Mouse (Mus musculus) kidney, postnatal 25 days (tissue): ENCODE measurements at regions not wholly inside any gene's neighbourhood (a gene's known extent, or its start where the extent isn't known, plus 50 kb on each side); places are given as distances from the start of the nearest gene placed in this dataset.
A peak's percentile ranks its signal among the peaks of the same experiment; 100 is the strongest.

ENCODE experiments used
- DNase-seq, 2 experiments: peaks; one replicate each; pipeline ENCODE4 v3.0.0; 2021; ENCODE audit warnings: mixed read lengths in 2 of 2

DNA sequence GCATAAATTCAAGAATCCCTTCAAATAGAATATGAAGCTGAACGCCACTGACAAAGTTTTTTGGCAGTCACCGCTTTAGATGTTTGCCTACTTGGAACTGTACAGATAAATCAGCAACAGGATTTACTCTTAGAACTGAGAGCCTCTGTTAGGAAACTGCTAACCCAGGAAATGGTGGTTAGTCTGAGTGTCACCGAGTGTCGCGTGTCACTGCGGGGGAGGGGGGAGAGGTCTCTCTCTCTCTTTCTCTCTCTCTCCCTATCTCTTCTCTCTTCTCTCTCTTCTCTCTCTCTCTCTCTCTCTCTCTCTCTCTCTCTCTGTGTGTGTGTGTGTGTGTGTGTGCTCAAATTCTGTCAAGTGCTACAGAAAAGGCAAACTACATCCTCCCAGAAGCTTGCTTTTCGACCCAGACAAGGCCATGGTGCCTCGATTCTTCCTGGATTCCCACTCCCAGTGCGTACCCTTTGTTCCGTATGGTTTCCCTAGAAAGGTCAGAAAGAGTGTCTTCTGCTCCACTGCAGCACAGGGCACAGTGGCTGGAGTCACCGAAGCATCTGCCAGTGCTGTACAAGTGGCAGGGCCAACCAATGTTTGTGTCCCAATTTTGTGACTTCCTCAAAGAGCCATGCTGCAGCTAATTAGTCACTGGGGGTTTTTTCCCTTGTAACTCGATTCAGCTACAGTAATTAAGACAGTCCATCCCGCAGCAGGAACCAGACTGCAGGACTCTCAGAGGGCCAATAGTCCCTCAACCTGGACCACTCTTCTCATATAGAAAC lies 87.0 kb downstream of the Cog6 start:
- no peak for DNase-seq

DNA sequence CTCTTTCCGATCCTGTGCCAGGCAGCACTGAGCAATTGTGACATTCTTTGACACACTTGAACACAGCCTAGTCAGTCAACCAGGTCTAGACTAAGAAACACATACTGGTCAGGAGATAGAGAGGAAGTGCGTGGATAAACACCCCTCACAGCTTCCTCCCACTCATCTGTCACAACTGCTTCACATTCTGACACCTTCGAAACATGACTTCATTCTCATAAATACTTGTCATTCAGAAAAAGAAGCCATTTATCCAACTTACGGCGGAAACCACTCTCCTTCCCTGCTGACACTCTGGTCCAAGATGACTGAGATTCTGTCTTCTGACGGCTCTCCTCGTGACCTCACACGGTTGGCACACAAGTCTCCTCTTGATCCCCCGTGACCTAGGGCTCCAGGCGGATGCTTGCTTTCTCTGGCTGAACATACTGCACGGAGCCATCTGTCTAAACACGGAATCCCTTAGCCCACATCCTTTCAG lies 89.6 kb downstream of the Cog6 start:
- no peak for DNase-seq

DNA sequence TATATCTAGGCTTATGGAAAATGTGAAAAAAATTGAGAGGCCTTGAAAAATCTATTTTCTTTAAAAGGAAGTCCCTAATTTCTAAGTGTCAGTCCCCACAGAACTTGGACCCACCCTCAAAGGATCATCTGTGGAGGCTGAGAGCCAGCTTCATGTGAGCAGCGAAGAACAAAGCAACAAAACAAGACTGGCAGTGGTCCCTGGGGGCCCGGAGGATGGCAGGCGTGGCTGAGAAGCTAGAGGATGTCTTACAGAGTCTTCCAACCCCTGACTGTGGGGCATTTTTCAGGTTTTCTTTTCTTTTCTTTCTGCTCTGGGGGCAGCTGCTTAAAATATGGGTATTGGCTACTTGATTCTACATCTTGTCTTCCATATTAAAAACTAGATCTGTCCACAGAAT lies 90.5 kb downstream of the Cog6 start:
- peak; percentile 10 to 47 for DNase-seq

DNA sequence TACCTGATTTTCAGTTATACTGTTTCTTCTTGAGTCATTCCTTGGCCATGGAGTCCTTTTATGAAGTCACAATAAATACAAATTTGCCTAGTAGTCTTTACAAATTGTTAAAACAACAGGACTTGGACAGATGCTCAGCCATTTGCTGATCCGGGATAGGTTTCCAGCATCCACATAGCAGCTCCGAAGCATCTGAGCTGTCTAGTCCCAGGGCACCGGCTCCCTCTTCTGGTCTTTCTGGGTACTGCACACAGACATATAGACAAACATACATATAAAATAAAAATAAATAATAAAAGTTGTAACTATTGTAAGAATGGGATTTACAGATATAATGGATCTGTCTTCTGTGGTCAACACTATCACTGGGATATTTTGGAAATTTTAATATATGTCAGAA lies 91.8 kb downstream of the Cog6 start:
- DNase-seq = peak in 1 of 2 experiments; percentile 65

DNA sequence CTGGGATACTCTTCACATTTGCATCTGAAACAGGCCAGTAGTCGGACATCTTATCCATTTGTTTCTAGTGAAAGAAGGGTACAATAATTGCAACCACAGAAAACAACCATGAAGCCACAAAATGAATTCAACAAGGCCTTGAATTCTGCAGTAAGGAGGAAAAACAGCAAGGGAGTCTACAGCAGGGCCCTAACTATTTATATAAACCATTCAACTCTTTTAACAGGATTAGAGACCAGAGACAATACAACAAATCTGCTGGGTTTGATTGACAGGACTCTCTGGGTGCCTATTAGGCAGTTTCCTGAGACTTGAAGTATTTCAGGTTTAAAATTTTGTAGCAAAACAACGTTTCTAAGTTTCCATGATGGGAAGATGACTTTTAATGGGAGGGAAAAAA lies 92.4 kb downstream of the Cog6 start:
- DNase-seq = no peak

DNA sequence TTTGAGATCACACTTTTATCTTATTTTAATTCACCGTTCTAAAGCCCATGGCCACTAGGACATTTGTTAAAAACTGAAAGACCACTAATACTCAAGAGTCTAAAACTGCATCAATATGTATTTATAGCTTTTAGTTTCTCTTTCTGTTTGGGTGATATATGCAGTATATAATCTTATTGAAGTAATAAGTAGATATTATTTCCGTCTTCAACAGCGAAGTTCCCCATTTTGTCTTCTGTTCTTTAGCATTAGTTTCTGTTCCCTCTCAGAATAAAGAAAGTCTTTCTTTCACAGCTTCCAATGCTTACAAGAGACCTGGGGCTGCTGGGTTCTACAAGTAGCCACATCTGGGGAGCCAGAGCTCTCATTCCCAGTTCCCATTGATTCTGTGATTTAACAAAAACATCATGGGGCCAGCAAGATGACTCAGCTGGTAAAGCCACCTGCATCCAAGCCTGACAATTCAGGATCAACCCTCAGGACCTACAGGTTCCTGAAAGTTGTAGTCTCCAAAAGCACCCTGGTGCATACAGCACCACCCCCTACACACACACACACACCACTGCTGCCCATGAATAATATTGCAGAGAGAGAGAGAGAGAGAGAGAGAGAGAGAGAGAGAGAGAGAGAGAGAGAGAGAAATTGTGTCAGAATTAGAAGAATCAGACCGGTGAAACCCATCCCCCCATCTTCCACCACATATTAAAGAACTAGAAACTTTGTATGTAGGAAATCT lies 93.0 kb downstream of the Cog6 start:
- no peak for DNase-seq

DNA sequence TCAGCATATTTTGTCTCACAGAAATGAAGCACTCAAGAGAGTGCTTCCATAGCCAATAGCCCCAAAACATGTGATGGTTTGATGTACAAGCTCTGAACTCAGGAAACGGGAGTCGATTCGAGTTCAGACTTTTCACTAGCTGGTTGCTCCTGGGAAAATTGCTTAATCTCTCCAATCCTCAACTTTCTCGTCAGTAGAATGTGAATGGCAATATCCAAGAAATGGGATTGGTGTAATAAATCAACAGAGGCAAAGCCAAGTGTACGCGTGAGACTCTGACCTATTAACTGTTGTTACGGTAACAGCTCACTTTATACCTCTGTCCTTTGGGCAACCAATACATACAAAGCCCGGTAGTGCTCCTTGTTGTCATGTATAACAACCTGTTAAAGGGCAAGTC lies 94.6 kb downstream of the Cog6 start:
- no peak for DNase-seq

DNA sequence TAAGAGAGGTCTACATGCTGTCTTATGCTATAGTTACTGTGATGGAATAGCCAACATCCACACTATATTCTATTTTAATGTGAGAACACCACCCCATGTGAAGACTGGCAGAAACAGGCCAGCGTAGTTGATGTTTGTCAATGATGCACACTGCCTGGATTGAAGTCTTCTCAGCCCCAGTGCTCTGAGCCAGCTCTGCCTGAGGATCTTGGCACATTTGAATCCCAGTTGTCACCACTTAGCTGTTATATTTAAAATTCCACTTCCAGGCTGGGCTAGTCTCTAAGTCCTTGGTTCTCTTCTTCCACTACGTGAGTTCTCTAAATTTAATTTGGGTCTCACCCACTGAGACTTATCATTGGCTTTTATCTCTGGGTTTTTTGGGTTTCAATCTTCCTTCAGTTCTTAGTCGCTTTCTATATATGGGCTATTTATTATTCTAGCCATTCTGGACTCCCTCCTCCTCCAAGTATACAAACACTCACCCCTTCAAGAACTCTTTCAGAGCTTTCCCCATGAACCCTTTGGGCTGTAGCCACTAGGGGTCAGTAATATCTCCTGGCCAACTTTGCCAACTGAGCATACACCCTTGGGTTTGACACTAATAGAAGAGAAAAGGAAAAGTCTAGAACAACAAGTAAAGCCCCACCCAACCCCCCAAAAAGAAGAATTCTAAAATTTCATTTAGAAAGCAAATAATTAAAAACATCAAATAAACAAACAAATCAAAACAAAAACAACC lies 110.0 kb downstream of the Cog6 start:
- DNase-seq = no peak

DNA sequence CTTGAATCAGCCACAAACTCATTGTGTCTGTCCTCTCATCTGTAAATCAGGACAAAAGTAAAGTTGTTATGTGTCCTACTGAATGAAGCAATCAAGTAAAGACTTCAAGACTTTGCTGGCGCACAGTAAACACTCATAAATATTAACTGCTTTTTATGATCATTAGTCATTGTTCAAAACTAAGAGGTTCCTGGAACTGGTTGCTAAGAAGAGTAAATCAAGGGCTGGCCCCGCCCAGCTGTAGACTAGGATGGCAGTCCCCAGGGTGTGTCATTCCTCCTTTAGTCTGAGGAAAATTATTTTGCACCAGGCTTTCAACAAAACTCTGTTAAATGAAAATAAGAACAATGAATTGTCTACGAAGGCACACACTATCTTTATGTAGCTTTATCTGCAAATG lies 113.0 kb downstream of the Cog6 start:
- DNase-seq = no peak

DNA sequence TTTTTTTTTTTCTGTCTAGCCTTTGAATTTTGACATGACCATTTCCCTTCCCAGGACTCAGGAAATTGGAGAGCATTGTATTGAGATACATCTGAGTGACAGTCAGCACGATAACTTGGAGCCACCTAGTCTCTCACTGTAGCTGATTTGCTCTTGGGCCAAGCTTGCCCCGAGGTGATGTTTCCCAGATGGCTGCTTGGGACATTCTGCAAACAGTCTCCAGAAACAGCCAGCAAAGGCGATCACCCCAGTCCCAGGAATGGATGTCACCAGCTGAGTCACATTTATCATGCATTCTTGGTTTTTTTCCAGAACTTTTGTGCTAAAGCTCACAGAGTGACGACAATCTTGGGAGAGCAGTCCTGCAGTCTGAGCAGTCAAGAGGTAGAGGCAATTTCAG lies 119.4 kb downstream of the Cog6 start:
- DNase-seq = peak; percentile 51 to 80

DNA sequence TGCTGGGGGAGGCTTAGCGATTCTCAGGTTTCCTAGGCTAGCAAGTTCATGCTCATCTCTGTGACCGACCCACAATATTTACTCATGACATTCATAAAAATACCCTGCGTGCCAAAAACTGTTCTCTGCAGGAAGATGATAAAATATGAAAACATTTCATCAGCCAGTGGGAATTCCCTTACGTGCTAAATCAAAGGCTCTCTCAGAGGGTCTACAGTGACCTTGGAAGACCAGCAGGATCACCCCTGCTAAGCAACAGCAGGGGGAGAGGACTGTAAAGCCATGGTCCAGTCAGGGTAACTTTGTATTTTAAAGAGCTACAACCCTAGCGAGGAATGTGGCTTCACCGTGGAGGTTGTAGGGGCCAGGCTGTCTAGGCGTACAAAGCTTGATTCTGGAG lies 120.6 kb downstream of the Cog6 start:
- peak in 1 of 2 experiments; percentile 5 for DNase-seq

DNA sequence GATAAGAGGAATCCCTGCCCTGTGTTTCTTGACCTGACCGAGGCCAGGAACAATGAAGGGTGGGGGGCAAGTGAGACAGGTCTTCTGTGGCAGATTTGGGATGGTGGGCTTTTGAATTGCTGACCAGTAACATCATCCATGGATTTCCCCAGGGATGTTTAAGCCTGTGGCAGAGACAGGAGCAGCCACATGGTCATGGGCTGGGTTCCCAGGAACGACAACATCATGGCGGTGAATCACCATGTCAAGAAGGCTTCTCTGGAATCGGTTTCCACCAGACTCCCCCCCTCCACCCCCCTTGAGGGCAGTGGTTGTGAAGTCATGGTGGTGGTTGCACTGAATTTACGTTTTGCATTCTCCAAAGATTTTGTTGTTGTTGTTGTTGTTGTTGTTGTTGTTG lies 121.3 kb downstream of the Cog6 start:
- DNase-seq = no peak

DNA sequence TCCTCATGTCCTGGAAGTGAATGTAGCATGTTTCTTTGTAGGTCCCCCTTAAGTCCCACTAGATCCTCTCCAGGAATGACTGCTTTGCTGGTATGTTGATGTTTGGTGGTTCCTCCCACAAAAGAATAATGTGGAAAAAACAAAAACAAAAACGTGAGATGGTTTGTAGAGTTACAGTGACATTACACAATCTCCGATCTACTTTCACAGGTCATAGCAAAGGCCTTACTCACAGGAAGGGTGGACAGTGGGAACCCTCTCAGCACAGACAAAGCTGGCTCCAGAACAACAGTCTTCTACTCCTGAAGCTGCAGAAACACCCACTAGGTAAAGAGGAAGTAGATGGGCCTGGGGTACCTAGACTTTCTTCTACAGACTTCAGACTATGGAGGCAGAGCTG lies 122.2 kb downstream of the Cog6 start:
- DNase-seq = no peak

DNA sequence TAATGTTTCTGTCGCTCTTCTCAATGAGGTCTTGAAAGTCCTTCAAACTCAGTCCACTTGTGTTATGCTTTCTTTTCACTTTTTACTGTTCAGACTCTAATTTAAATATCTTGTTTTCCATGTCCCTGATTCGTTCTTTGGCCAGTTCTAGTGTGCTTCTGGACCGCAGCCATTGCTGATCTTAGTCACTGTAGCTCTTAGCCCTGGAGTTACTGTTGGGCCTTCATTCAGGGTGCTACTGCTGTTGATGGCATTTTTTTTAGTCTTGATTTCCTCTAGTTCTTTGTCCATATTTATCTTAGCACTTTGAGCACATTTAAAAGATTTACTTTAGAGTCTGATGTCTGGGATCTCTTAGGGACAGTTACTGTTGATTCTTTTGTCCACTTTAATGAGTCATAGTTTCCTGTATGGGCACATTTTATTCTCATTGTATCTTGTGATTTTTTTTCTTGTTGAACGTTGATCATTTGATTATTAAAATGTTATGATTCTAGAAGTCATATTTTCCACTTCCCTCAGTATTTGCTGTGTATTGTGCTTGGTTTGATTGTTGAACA lies 127.8 kb downstream of the Cog6 start:
- peak in 1 of 2 experiments; percentile 7 for DNase-seq

DNA sequence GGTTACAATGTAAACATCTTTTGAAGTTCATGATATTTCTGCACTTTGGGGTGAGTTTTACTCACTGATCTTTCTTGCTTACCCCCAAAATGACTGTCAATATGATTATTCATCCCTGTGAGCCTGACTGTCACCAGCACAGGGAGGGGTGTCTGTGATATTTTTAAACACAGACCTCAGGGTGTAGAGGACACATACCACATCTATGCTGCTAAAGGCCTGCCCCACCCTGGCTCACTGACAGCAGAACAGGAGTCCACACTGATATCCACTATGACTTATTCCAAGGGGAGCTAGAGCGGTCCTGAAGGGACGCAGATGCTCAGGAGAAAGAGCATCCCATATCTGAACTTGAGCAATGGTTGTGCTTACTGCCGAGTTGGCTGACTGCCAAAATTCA lies 135.1 kb downstream of the Cog6 start:
- no peak for DNase-seq

DNA sequence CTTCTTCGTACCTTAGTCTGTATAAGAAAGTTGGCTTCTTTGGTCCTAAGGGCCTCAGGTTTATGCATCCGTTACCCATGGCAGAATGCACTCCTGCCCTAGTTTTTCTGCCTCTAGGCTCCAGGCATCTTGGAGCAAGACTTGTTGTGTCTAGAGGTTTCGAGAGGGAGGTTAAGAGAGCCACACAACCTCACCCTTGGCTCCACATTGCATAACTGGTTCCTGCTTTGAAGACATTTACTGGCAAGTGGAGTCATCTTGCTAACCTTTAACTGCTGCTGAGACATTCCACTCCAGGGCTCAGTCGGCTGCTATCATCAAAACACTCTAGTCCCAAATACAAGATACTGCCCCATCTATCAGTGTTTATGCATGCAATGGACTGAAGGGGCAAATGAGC lies 135.9 kb downstream of the Cog6 start:
- DNase-seq = no peak

DNA sequence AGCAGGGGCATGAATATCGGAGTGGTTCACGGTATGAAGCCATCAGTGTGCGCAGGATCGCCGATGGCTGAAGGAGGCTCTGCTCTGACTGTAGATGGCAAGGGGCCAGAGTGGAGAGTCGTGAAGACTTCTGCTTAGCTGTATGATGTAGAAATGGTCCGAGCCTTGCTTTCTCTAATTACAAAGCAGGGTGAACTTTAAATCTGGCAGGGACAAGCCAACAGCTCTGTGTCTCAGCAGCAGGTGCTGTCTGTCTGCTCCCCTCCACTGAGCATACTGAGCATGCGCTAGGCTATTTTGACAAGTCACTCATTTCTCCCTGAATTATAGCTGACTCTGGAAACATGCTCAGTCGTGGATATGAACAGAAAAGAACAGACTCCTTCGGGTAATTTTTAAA lies 137.3 kb downstream of the Cog6 start:
- DNase-seq = no peak

DNA sequence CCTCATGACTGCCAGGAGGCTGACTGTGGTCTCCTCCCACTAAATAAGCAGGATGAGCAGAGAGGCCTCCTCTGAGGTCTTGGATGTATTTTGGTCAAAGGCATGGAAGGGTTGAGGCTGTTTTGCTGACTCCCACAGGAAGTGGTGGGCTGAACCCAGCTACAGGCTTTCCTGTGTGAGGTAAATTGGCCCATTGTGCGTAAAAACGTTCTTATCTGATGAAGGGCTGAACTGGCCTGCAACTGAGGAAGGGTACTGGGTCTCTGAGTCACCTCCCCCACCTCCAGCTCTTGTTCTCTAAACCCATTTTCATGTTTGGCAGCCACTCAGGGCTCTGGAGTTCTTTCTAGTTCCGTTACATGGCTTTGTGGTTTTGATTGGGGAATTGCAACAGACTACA lies 138.7 kb downstream of the Cog6 start:
- no peak for DNase-seq

DNA sequence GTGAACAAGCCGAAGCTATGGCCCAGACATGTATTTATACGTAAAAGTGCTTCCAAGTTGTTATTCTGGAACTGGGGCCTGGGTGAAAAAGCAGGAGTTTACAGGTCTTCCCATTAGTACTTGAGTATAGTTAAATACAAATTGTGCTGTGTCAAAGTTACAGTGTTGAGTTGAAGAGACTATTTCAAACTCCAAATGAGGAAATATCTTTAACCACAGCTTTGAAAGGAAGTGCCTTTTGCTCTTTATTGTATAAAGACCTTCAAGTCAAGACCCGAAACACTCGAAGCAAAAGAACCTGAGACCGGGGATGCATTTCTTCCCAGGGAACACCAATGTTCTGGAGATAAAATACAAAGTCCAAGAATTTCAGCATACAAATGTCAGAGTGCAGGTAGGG lies 144.8 kb downstream of the Cog6 start:
- DNase-seq = no peak

DNA sequence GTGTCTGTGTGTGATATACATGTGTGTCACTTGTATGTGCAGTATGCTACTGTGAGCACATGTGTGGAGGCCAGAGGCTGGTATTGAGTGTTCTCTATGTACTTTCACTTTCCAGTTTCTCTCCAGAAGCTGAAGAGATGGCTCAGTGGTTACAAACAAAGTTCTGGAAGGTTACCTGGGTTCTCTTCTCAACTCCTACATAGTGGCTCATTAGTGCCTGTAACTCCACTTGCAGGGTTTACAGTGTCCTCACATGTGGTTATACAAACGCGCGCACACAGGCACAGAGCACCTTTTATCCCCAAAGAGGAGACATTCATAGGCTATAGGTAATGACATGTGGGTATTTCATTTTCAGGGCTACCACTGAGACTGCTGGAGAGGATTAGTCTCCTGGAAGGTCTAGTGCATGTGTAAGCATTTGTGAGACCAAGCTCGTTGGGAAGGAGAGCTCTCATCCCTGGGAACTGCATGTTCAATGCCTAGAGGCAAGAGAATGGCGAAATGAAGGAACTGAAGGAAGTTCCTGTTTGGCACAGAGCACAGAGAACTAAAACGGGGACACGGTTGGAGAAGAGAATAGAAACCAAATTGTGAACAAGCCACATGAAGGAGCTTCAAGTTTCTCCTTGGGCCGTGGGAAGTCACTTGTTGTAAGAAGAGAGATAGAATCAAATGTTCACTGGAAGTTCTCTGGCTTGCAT lies 153.7 kb downstream of the Cog6 start:
- DNase-seq = no peak

DNA sequence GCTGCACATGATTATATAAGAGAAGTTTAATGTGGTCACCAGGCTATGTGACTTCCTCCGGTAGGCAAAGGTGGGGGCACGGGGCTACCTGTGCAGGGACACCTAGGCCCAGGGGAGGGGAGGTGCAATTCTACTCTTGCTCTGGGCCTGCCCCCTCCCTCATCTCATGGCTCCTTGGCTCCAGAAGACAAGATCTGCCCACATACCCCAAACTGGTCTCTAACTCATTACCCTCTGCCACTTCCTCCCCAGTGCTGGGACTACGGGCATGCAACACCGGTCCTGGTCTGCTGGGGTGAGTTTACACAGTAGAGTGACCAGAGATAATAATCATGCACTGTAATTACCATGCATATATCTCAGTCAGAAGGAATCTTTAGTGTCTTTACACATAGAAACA lies 155.0 kb downstream of the Cog6 start:
- DNase-seq = no peak

DNA sequence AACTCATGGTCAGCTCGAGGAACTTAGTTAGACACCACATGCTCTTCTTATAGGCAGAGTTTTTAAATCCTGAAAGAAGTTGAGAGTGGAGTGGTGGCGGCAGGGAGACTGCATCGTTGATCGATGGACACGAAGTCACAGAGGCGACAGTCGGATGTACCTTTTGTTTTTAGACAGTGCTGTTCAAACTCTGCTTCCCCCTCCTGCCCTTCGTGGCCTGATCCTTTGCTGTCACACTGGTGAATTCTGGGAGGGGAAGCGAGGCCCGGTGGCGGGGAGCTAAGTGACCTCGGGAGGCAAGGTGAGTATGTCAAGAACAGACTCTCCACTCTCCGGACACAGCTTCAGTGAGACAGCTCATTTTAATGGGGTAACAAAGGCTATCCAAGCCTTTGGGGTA lies 155.5 kb downstream of the Cog6 start:
- DNase-seq = no peak

DNA sequence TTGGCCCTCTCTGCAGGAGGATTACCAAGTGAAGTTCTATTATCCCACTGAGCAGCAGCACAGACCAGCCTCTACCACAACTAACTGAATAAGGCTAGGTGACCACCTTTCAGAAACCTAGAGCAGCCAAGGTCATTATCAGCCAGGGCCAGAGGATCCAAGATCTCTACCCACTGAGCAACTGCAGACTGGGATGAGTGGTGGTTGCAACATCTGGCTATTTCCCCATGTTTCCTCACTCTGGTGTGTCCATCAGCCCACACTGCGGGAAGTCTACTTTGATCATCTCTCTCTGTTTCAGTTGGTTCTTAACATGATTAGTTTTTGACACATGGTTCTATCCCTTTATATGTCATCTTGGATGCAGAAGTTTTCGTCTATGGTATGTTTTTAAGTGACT lies 157.2 kb downstream of the Cog6 start:
- no peak for DNase-seq
